Mouse (Mus musculus) layer of hippocampus, adult 18-20 months (tissue): ENCODE data around the gene Mbd4. TPM values are rescaled to one million over a fixed set of nuclear protein-coding genes. Genes with fewer than 3 reads are reported as not detected.
"Not testable (repeated sequence)": the region's sequence is repeated elsewhere in the genome, so short reads cannot be mapped to it uniquely, and the experiment has no call there.

ENCODE experiments used
- DNase-seq, 2 experiments: peaks; one replicate each; pipeline ENCODE4 v3.0.0; 2022; ENCODE audit warnings: low spot score in 2 of 2
- total RNA-seq, 2 experiments: library from RNA; stranded (reverse); gene quantifications; 2 replicates each; pipeline ENCODE4 v1.2.3; 2021

The Mbd4 gene
- total RNA-seq, 2 experiments from 2014 or later = 5.8 to 7.2 TPM

- DNase-seq = no peak
These were observed 6.9 kb upstream of the Mbd4 start for GRCm38 (mm10) chr6:115860027-115860556.

GRCm38 (mm10) chr6:115859258-115859657 lies 6.1 kb upstream of the Mbd4 start:
- no peak for DNase-seq

GRCm38 (mm10) chr6:115856361-115856745 lies 3.2 kb upstream of the Mbd4 start:
- DNase-seq = no peak

- DNase-seq = peak; percentile 57 to 69
These were observed 2.7 kb upstream of the Mbd4 start for GRCm38 (mm10) chr6:115855733-115856360.

GRCm38 (mm10) chr6:115854432-115854831 lies 1.3 kb upstream of the Mbd4 start:
- DNase-seq = no peak

- DNase-seq = no peak
These were observed 814 bp upstream of the Mbd4 start for GRCm38 (mm10) chr6:115853985-115854384.

GRCm38 (mm10) chr6:115852446-115853090 lies 603 bp downstream of the Mbd4 start:
- no peak for DNase-seq

- DNase-seq = no peak
These were observed 4.4 kb downstream of the Mbd4 start for GRCm38 (mm10) chr6:115848598-115849304.

GRCm38 (mm10) chr6:115846640-115847411 lies 6.3 kb downstream of the Mbd4 start:
- DNase-seq = peak in 1 of 2 experiments; percentile 70

- no peak for DNase-seq
These were observed 8.2 kb downstream of the Mbd4 start for GRCm38 (mm10) chr6:115845006-115845405.

GRCm38 (mm10) chr6:115838745-115839144 lies 14.4 kb downstream of the Mbd4 start:
- no peak for DNase-seq

- DNase-seq = peak; percentile 67 to 80
These were observed 15.0 kb downstream of the Mbd4 start, which contains the start of gene Efcab12 for GRCm38 (mm10) chr6:115838161-115838597. Efcab12 (minus strand) TSS chr6:115838412.

- no peak for DNase-seq
These were observed 19.3 kb downstream of the Mbd4 start for GRCm38 (mm10) chr6:115833861-115834260.

GRCm38 (mm10) chr6:115832152-115832850 lies 20.9 kb downstream of the Mbd4 start:
- DNase-seq = no peak

- DNase-seq = no peak
These were observed 22.2 kb downstream of the Mbd4 start for GRCm38 (mm10) chr6:115830779-115831601.

GRCm38 (mm10) chr6:115823850-115824464 lies 29.2 kb downstream of the Mbd4 start:
- not testable (repeated sequence) for DNase-seq

- no peak for DNase-seq
These were observed 31.8 kb downstream of the Mbd4 start for GRCm38 (mm10) chr6:115821216-115821993.

- DNase-seq = no peak
These were observed 35.0 kb downstream of the Mbd4 start for GRCm38 (mm10) chr6:115818129-115818528.
